Mouse (Mus musculus): ENCODE results near the gene 4931440F15Rik. TPM values are rescaled to one million over a fixed set of nuclear protein-coding genes. Genes with fewer than 3 reads are reported as not detected.

The 4931440F15Rik gene
- 0.06 TPM in 1 of 2 replicates, not detected in the other for polyA plus RNA-seq (2015; fragmentation: Nextera tagmentation; extraction: Ambion mirVana)

DNA sequence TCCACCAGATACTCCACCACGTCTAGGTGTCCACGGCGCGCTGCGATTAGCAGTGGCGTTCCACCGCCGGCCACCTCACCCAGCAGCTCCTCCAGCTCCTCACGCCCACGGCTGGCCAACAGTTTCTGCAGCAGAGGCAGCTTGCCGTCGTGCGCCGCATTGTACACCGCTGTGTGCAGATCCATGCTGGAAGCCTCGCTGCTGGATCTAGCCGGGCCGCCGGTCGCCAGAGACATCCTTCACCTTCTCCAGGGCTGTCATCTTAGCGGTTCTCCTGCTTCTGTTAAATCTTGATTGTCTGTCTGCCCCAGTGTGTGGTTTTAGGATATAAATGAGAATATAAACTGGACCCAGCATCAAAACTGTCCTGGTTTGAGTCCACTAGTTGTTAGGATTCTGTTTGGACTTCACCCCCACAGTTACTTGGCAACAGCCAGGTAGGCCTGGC, at the start of gene 4931440F15Rik:
Gene 4931440F15Rik (minus strand): TSS at position 398 of the 448 bp plus-strand sequence.

Other genes starting within 250 kb of the 4931440F15Rik start
- gene Rtn4, start 132.7 kb downstream of the 4931440F15Rik start, polyA plus RNA-seq (2015; fragmentation: Nextera tagmentation; extraction: Ambion mirVana): 72.3 and 73.9 TPM in 2 replicates
- 0.42 and 0.44 TPM in 2 replicates for gene Eml6, start 200.4 kb upstream of the 4931440F15Rik start, polyA plus RNA-seq (2015; fragmentation: Nextera tagmentation; extraction: Ambion mirVana)

Data from urinary bladder, postnatal 0 days (tissue).